Mouse (Mus musculus): Measurements from ENCODE around the gene Gpc6.

Gpc6 gene

GRCm38 (mm10) chr14:117894869-117895538 lies 969.9 kb downstream of the Gpc6 start:
- no peak for DNase-seq

- peak; percentile 26 to 38 for DNase-seq
These were observed 970.4 kb downstream of the Gpc6 start for GRCm38 (mm10) chr14:117895539-117895912.

- DNase-seq: no peak
These were observed 979.2 kb downstream of the Gpc6 start for GRCm38 (mm10) chr14:117904300-117904699.

GRCm38 (mm10) chr14:117905701-117906100 lies 980.6 kb downstream of the Gpc6 start:
- DNase-seq: peak in 1 of 2 experiments; percentile 13

- DNase-seq: no peak
These were observed 981.2 kb downstream of the Gpc6 start for GRCm38 (mm10) chr14:117906361-117906760.

GRCm38 (mm10) chr14:117908231-117908920 lies 983.3 kb downstream of the Gpc6 start:
- peak; percentile 55 to 67 for DNase-seq

- peak in 1 of 2 experiments; percentile 11 for DNase-seq
These were observed 983.9 kb downstream of the Gpc6 start for GRCm38 (mm10) chr14:117909046-117909445.

GRCm38 (mm10) chr14:117910323-117910722 lies 985.2 kb downstream of the Gpc6 start:
- DNase-seq: no peak

- no peak for DNase-seq
These were observed 987.6 kb downstream of the Gpc6 start for GRCm38 (mm10) chr14:117912624-117913270.

- DNase-seq: no peak
These were observed 991.5 kb downstream of the Gpc6 start for GRCm38 (mm10) chr14:117916577-117916976.

GRCm38 (mm10) chr14:117918724-117919123 lies 993.6 kb downstream of the Gpc6 start:
- no peak for DNase-seq

- DNase-seq: no peak
These were observed 994.5 kb downstream of the Gpc6 start for GRCm38 (mm10) chr14:117919612-117920011.

GRCm38 (mm10) chr14:117921393-117922014 lies 996.4 kb downstream of the Gpc6 start:
- peak; percentile 32 to 52 for DNase-seq

- DNase-seq: no peak
These were observed 998.6 kb downstream of the Gpc6 start for GRCm38 (mm10) chr14:117923667-117924066.

- DNase-seq: peak; percentile 45 to 66
These were observed 1005.2 kb downstream of the Gpc6 start for GRCm38 (mm10) chr14:117930105-117930847.

GRCm38 (mm10) chr14:117930848-117931816 lies 1006.0 kb downstream of the Gpc6 start:
- DNase-seq: peak; percentile 39 to 51

- DNase-seq: no peak
These were observed 1007.2 kb downstream of the Gpc6 start for GRCm38 (mm10) chr14:117932163-117932851.

- DNase-seq: peak; percentile 63 to 69
These were observed 1013.4 kb downstream of the Gpc6 start for GRCm38 (mm10) chr14:117938554-117938953.

GRCm38 (mm10) chr14:117939471-117939870 lies 1014.4 kb downstream of the Gpc6 start:
- DNase-seq: no peak

- no peak for DNase-seq
These were observed 1020.9 kb downstream of the Gpc6 start for GRCm38 (mm10) chr14:117945920-117946503.

Data from kidney, postnatal 4 days (tissue).